Mouse (Mus musculus): ENCODE data around the gene Cdip1.
A peak's percentile ranks its signal among the peaks of the same experiment; 100 is the strongest.
"Not testable (repeated sequence)": the region's sequence is repeated elsewhere in the genome, so short reads cannot be mapped to it uniquely, and the experiment has no call there.

The Cdip1 gene

DNA sequence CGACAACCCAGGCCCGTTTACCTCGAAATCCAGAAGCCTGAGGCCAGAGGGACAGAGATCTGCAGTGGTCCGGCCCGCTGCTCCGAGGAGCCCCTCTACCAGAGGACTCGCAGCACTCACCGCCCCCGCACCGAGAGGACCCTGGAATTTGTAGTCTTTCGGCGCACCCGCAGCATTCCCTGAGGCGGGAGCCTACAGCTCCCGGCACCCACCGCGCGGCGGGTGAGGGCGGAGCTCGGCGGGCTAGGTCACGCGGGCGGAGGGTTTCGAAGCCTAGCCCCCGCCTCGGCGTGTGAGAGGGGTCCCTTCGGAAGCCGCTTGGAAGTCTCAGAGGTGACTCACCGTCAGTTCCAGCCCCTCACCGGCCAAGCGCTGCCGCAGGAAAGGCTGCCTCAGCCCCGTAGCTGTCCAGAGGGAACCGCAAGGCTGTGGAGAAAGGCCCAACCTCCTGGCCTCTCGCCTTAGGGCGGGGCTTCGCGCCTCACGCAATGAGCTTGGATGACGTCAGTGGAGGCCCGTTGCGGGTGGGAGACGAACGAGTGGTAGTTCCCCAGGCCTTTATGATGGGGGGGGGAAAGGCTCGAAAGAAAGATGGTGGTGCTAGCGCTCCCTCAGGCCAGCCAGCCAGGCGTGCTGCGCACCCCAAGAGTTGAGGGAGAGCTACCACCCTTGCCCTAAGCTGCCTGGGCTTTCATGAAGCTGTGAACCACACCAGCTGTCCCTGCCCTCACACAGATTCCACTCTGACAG is at the start of gene Cdip1:
Gene Cdip1, minus strand, starts transcription at position 483 of the 750 bp plus-strand sequence.
- DNase-seq, result peak; percentile 97

DNA sequence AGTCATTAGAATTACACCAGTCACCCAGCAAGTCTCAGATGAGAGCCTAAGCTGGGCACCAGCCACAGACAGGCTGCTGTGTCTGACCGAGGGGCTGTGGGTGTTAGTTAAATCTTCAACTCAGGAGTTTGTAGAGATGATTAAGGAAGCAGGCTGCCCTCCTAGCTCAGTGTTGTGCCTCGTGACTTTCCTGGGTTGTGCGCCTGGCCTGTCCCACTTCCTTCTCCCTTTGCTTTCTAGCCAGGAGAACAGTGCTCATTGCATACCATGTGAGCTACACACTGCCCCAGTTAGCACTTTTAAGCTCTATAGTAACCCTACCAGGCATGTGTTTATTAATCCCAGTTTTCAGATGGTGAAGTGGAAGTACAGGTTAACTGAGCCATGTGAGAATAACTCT is 49.5 kb upstream of the Cdip1 start:
- no peak for DNase-seq

DNA sequence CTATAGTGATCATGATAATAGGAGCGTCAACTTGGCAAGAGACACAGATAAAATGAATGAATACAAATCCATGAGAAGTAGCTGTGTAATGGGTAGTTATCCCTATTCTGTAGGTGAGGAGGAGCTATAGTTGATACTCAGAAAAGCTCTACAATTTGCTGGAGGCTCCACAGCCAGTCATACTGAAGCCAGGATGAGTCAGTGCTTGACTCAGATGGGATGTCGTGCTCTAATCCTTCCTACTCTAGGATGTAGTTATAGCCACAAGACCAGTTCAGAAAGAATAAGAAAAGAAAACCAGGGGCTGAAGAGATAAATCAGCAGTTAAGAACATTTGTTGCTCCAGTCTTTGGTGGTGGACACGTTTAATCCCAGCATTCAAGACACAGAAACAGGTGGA is 47.5 kb upstream of the Cdip1 start:
- DNase-seq, result no peak

- DNase-seq, result no peak
Observed at GRCm38 (mm10) chr16:4835191-4835590, 45.1 kb upstream of the Cdip1 start, which contains the start of gene 4930562C15Rik. 4930562C15Rik (plus strand) TSS chr16:4835416.

- DNase-seq, result no peak
Observed at GRCm38 (mm10) chr16:4833858-4834257, 43.8 kb upstream of the Cdip1 start.

DNA sequence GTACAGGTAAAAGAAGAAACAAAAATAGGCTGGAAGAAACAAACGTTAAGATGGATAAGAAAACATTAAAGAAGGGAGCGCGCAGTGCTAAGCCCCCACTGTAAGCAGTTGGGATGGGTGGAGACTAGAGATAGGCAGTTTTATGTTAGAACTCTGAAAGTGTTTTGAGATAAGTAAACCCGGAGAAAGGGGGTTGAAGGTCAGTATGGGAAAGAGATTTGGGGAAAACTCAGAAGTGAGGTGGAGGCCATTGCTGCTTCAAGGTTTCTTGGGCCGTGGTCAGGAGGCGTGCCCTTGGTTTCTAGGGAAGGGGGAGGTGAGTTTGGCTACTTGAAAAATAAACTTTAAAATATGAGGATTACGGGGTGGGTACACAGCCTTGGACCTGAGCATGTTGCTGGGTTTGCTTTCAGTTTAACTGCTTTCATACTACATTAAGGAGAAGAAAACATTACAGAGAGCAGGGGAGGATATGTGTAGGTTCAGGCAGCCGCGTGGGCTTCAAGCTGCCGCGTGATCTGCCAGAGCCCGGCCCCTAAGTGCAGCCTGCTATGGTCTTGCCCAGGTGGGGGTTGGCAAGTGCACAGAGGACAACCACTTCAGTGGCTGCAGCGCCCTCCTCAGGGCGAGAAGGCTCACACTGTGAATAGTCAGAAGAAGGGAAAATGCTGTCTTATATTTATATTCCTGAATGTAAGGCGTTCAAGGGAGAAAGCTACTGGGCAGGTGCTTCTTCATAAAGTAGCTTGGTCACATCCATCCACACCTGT is 41.7 kb upstream of the Cdip1 start:
- peak; percentile 59 for DNase-seq

GRCm38 (mm10) chr16:4829271-4829900 is 39.3 kb upstream of the Cdip1 start:
- DNase-seq, result no peak

- DNase-seq, result no peak
Observed at GRCm38 (mm10) chr16:4827639-4828038, 37.5 kb upstream of the Cdip1 start.

- DNase-seq, result not testable (repeated sequence)
Observed at GRCm38 (mm10) chr16:4824466-4824865, 34.4 kb upstream of the Cdip1 start.

- DNase-seq, result no peak
Observed at GRCm38 (mm10) chr16:4818349-4818748, 28.3 kb upstream of the Cdip1 start.

DNA sequence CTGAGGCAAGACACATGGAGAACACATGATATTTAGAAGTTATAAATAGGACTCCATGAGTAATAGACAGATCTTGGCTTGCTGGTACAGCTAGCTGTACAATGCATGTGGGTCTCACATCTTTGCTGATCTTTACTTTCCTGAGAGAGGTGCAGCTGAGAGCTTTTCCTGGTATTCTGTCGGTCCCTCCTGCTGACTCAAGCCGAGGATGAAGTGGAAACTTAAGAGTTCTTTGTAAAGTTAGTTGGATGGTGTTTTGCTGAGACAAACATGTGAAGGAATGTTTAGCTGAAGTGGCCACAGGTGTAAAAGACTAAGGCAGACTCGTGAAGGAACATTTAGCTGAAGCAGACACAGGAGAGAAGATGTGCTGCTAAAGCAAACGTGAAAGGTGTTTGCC is 6.5 kb upstream of the Cdip1 start:
- no peak for DNase-seq

- no peak for DNase-seq
Observed at GRCm38 (mm10) chr16:4791332-4791731, 1.2 kb upstream of the Cdip1 start.

DNA sequence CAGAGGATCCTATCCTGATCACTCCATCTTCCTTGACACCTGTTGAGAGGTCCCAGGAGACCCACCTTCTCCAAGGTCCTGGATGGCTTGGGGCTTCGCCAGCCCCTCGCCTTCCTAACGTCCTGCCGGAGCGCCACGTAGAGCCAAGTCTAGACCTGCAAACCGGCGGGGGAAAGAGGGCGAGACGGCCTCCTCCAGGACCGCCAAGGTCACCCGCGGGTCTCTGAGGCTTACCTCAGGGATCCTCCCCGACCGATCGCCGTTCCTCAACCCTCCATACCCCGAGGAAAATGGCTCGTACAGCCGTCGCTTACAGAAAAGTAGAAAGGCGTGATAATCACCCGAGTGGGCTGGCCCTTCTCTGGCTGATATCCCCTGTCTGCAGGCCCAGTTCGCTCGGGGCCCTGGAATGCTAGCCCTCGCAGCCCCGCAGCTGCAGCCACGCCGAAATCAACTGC is 752 bp downstream of the Cdip1 start:
- no peak for DNase-seq

DNA sequence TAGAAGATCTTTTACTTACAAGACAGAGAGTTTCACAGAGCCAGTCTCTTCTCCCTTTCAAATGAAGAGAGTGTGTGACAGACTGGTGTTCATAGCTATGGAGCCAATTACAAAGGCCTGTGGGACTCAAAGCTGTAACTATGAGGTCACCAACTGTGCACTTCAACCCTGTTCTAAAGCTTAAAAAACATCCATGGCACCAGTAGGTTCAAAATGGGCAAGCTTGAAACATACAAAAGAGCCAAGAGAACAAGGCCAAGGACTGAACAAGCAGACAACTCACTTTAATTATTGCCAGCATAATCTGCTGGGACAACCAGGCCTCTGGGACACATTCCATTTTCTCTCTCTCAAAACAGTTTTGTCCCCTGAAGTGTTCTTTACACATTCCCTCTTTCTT is 1.9 kb downstream of the Cdip1 start:
- no peak for DNase-seq

DNA sequence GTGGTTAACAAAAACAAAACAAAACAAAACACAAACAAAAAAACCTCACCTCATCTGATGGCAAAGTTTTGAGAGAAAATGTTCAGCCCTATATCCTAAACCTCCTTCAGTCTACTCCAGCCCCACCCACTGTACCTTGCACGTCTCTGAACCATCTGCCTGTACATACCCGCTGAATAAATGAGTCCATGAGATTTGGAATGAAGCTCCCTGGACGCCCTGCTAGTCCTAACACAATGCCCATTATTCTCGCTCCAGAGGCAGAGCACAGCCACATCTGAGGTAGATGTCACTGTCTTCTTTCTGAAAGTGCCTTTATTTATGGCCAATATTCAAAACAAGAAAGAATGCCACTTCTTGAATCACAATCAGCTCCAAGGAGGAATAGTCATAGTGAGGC is 4.4 kb downstream of the Cdip1 start:
- DNase-seq, result no peak

DNA sequence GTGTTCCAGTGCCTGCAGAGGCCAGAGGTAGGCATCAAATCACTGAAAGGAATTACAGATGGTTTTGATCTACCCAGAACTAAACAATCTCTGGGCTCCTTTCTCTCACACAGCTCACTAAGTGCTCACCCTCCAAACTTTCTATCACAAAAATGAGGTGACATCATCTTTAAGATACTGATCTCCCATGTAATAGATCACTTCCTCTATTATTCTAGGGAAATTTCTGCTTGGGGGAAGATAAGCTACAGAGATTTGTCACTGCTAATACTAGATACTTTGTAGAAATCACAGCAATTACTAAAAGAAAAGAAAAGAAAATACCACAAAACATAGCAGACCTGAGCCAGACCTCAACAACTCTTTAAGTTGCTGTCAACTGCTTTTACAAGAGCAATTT is 7.6 kb downstream of the Cdip1 start:
- no peak for DNase-seq

DNA sequence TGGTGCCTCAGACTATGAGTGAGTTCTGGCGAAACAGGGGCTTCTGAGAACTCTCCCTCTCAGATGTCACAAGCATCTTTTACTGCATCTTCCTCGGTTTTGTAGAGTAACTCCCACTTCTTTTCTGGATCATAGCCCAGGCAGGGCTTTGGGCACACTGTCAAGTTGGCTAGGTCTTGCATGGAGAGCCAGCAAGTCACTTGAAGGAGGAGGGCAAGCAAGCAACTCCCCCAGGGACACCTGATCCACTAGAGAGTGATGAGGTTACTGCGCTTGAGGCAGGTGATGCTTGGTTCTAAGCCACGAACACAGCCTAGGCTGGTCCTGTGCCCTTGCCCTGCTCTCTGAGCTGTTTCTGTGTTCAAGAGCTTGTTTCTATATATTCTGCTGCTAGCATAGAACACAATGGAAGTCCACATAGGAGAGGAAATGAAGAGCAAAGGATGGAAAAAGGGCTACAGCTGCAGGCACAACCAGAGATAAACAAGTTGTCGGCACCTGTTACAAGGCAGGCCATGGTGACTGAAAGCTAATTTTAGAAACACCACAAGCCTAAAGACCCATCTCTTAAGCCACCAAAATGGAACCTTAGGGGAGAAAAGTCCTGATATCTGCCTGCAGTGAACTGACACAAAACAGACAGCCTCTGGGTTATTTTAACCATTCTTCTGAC is 8.4 kb downstream of the Cdip1 start:
- peak; percentile 51 for DNase-seq

DNA sequence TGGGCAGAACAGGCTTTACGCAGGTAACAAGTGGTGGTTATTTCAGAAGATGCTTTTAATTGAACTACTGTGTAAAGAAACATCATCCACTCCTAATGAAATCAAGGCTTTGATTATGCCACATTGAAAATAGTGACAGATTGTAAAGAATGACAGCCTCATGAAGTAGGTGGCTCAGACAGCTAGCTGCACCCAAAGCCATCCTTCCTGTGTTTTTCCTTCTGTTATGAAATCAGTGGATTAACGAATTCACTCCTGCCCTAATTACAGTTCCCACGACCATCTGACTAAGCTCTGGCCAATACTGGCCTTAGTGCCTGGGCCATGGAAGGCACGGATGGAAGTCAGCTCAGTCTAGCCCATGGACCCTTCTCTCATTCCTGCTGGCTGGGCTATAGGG is 11.2 kb downstream of the Cdip1 start:
- no peak for DNase-seq

GRCm38 (mm10) chr16:4777905-4778609 is 12.0 kb downstream of the Cdip1 start:
- DNase-seq, result no peak

GRCm38 (mm10) chr16:4777171-4777904 is 12.8 kb downstream of the Cdip1 start:
- no peak for DNase-seq

DNA sequence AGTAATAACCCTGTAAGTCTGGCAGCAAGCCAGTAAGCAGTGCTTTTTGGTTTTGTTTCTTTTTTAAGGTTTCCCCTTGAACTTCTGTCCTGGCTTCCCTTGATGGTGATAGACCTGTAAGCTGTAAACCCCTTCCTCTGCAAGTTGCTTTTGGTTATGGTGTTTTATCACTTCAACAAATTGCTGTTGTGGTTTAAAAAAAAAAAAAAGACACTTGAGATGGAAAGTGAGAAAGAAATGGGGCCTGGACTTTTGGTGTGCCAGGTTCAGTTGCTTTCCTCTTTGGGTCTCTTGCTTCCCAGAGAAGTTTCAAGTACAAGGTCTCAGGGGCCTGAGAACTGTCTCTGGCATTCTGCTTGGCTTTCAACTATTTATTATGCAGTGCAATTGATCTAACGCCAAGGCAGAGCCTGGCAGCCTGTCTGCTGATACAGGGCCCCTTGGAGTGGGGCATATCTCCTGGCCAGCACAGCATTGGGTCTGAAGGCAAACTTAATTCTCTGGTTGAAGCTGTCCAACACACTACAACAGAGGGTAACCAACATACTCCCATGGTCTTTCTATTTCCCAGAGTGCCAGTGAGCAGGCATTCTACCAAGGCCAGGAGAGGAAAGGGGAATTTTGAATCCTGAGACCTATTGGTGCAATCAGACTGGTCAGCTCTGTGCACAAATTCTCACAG is 16.7 kb downstream of the Cdip1 start:
- DNase-seq, result no peak
